Mouse (Mus musculus) CD8-positive naive resting alpha-beta T cell, adult 2 months (primary cell): ENCODE measurements around the gene Tmem114.

Experiments
- DNase-seq, 2 experiments: peaks; one replicate each; pipeline ENCODE4 v3.0.0; 2022; ENCODE audit warnings: low read depth in 2 of 2, low spot score in 2 of 2

Tmem114 gene

GRCm38 (mm10) chr16:8424971-8425330 is at the start of gene Tmem114:
TSS of gene Tmem114 (minus strand) at chr16:8425136.
- DNase-seq = no peak

GRCm38 (mm10) chr16:8470603-8471481 is 45.9 kb upstream of the Tmem114 start, which contains the start of gene Mettl22:
TSS of gene Mettl22 (plus strand) at chr16:8470788.
- DNase-seq = peak; percentile 82 to 88

GRCm38 (mm10) chr16:8470132-8470531 is 45.2 kb upstream of the Tmem114 start:
- DNase-seq = no peak

- DNase-seq = peak; percentile 50 to 71
Observed at GRCm38 (mm10) chr16:8459098-8459497, 34.2 kb upstream of the Tmem114 start.

- no peak for DNase-seq
Observed at GRCm38 (mm10) chr16:8458391-8458790, 33.5 kb upstream of the Tmem114 start.

- DNase-seq = peak in 1 of 2 experiments; percentile 35
Observed at GRCm38 (mm10) chr16:8455221-8455620, 30.3 kb upstream of the Tmem114 start.

GRCm38 (mm10) chr16:8453301-8453700 is 28.4 kb upstream of the Tmem114 start:
- no peak for DNase-seq

- no peak for DNase-seq
Observed at GRCm38 (mm10) chr16:8446256-8446655, 21.3 kb upstream of the Tmem114 start.

GRCm38 (mm10) chr16:8444911-8445310 is 20.0 kb upstream of the Tmem114 start:
- no peak for DNase-seq

GRCm38 (mm10) chr16:8432616-8433015 is 7.7 kb upstream of the Tmem114 start:
- DNase-seq = no peak

- DNase-seq = no peak
Observed at GRCm38 (mm10) chr16:8429531-8429930, 4.6 kb upstream of the Tmem114 start.

GRCm38 (mm10) chr16:8425736-8426135 is 800 bp upstream of the Tmem114 start:
- DNase-seq = no peak

GRCm38 (mm10) chr16:8424161-8424970 is 570 bp downstream of the Tmem114 start:
- no peak for DNase-seq

GRCm38 (mm10) chr16:8423626-8424114 is 1.3 kb downstream of the Tmem114 start:
- DNase-seq = no peak

- DNase-seq = no peak
Observed at GRCm38 (mm10) chr16:8420842-8421241, 4.1 kb downstream of the Tmem114 start.

GRCm38 (mm10) chr16:8420381-8420780 is 4.6 kb downstream of the Tmem114 start:
- DNase-seq = no peak

- DNase-seq = no peak
Observed at GRCm38 (mm10) chr16:8419666-8420065, 5.3 kb downstream of the Tmem114 start.

GRCm38 (mm10) chr16:8418126-8418525 is 6.8 kb downstream of the Tmem114 start:
- DNase-seq = no peak

- no peak for DNase-seq
Observed at GRCm38 (mm10) chr16:8417011-8417720, 7.8 kb downstream of the Tmem114 start.

- no peak for DNase-seq
Observed at GRCm38 (mm10) chr16:8415996-8416395, 8.9 kb downstream of the Tmem114 start.

- no peak for DNase-seq
Observed at GRCm38 (mm10) chr16:8413441-8413840, 11.5 kb downstream of the Tmem114 start.
